Mouse (Mus musculus): Measurements from ENCODE around the gene Olfr275. TPM values are rescaled to one million over a fixed set of nuclear protein-coding genes. Genes with fewer than 3 reads are reported as not detected.

Olfr275 gene
- not detected for polyA plus RNA-seq (2014; fragmentation: Illumina TruSeq; extraction: RNeasy Lipid Tissue Mini Kit (QIAGEN cat#74804); ENCODE audit: low read depth, low replicate concordance)

DNA sequence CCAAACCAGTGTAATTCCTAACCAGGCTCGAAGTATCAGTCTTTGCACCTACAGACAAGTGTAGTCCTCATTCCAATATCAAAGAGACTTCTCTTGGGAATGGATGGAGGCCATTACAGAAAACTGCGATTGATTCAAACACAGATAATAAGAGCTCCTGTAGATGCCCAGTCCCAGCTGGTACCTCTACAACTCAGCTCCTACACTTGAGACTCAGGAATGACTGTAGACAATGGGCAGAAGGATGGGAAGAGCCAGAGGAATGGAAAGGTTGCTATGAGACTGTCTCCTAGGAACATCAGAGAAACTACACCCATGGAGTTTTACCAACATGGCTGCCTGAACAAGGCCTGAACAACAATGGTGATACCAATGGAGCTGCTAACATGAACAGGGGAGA, at the start of gene Olfr275:
Gene Olfr275 (plus strand): TSS at position 301 of the 400 bp plus-strand sequence.

DNA sequence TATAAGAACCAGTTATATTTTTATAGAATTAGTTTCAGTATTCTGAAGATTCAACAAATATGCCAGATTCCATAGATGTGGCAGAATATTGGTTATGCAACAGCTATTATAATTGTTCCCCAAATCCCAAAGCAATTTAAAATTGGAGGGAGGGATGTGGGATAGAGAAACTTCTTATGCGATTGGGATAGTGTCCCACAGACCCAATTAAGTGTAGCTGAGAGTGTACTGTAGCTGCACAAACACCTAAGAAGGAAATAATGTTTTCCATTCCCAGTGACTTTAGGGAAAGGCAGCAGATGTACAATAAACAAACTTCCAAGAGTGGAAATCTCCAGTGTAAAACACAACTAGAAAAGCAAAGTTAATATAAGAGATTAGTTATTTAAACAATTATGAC, 44.7 kb downstream of the Olfr275 start, which contains the start of gene Olfr273:
Gene Olfr273 (minus strand): TSS at position 101 of the 400 bp plus-strand sequence.

Other genes with a start within 250 kb of the Olfr275 start
- gene Toporsl, start 218.3 kb upstream of the Olfr275 start, polyA plus RNA-seq (2014; fragmentation: Illumina TruSeq; extraction: RNeasy Lipid Tissue Mini Kit (QIAGEN cat#74804); ENCODE audit: low read depth, low replicate concordance), result 2.4 TPM
- gene Olfr273, start 44.6 kb downstream of the Olfr275 start, polyA plus RNA-seq (2014; fragmentation: Illumina TruSeq; extraction: RNeasy Lipid Tissue Mini Kit (QIAGEN cat#74804); ENCODE audit: low read depth, low replicate concordance), result not detected
- gene Olfr272, start 104.6 kb downstream of the Olfr275 start, polyA plus RNA-seq (2014; fragmentation: Illumina TruSeq; extraction: RNeasy Lipid Tissue Mini Kit (QIAGEN cat#74804); ENCODE audit: low read depth, low replicate concordance), result 0.24 TPM
- gene Olfr270, start 149.9 kb downstream of the Olfr275 start, polyA plus RNA-seq (2014; fragmentation: Illumina TruSeq; extraction: RNeasy Lipid Tissue Mini Kit (QIAGEN cat#74804); ENCODE audit: low read depth, low replicate concordance), result 0.34 TPM
- gene Nipsnap3a, start 174.7 kb downstream of the Olfr275 start, polyA plus RNA-seq (2014; fragmentation: Illumina TruSeq; extraction: RNeasy Lipid Tissue Mini Kit (QIAGEN cat#74804); ENCODE audit: low read depth, low replicate concordance), result 1.7 TPM
- gene Nipsnap3b, start 197.3 kb downstream of the Olfr275 start, polyA plus RNA-seq (2014; fragmentation: Illumina TruSeq; extraction: RNeasy Lipid Tissue Mini Kit (QIAGEN cat#74804); ENCODE audit: low read depth, low replicate concordance), result 52.8 TPM

Measured in adipose tissue, adult 10 weeks (tissue).